Mouse (Mus musculus): Measurements from ENCODE around the gene Creb3. TPM values are rescaled to one million over a fixed set of nuclear protein-coding genes. Genes with fewer than 3 reads are reported as not detected.

The Creb3 gene
- total and polyA plus RNA-seq, 2 experiments from 2014 or later: 50.4 to 85.2 TPM

DNA sequence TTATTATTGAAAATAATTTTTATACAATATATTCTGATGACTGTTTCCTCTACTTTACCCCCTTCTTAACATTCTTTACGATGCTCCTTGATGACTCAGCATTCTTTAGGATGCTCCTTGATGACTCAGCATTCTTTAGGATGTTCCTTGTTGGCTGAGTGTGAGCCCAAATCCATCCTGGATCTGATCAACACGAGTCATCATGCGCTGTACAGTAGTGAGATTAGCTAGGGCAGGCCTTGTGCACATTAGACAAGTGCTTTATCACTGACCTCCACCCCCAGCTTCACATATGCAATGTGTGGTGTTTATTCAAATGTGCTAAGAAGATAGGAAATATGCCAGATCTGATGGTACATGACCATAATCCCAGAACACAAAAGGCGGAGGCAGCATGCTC is 36.1 kb downstream of the Creb3 start:
- Histone ChIP-seq H3K27ac (ENCODE audit: low read depth, low read length) (no peak overlapping the region), H3K4me1 (ENCODE audit: insufficient read depth, low read length) (no peaks in the 10 kb centered on the region), H3K9me3 (ENCODE audit: low read length) (no peaks in the 10 kb centered on the region), H3K4me2 (ENCODE audit: low read depth, low read length, poor library complexity, severe bottlenecking) (no peak overlapping the region), H3K36me3 (ENCODE audit: insufficient read depth, low read length) (no peaks in the 10 kb centered on the region), H3K27me3 (ENCODE audit: insufficient read depth, low read length) (no peaks in the 10 kb centered on the region), H3K4me3 (ENCODE audit: low read depth, low read length) (no peak overlapping the region), H3K9ac (replicated peaks; ENCODE audit: low read length, poor library complexity, severe bottlenecking) (no peak overlapping the region)
- no peak for DNase-seq (ENCODE audit: low spot score)
- no peak for TF ChIP-seq CTCF (IDR thresholded peaks at IDR 0.05)
- WGBS: 82% methylated on average over 4 of the region's 4 CpGs
- ATAC-seq (ENCODE audit: low FRiP score): no peak

DNA sequence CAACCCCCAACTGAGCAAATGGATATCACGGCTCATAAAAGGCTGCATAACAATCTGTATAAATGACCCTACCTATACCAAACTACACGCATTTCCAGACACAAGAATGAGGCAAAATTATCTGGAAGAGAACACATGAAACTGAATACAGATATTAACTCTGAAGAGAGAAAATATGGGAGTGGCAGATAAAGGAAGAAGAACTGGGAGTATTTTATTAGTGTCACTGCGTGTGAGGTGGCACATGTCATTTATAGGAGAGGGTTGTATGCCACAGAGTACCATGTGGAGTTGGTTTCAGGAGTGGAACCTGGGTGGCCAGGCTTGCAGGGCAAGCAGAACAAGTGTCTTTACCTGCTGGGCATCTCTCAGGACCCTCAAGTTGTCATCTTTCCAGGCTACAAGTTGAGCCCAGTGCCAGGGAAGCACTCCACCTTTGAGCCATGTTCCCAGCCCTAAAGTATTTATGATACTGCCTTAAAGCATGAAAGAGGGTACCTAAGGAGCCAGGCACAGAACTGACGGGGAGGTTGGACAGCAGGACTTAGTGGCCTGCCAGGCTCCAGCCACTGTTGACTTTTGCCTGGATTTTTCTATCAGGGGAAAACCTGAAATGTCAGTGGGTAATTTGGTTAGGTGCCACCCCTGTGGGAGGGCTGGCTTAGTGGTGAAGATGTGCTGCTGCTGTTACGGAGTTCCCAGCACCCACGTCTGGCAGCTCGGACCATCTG is 36.7 kb downstream of the Creb3 start:
- Histone ChIP-seq H3K27ac (ENCODE audit: low read depth, low read length) (no peak overlapping the region), H3K27me3 (ENCODE audit: insufficient read depth, low read length) (no peaks in the 10 kb centered on the region), H3K9me3 (ENCODE audit: low read length) (no peaks in the 10 kb centered on the region), H3K4me3 (ENCODE audit: low read depth, low read length) (no peak overlapping the region), H3K4me2 (ENCODE audit: low read depth, low read length, poor library complexity, severe bottlenecking) (no peak overlapping the region), H3K9ac (replicated peaks; ENCODE audit: low read length, poor library complexity, severe bottlenecking) (no peak overlapping the region), H3K36me3 (ENCODE audit: insufficient read depth, low read length) (no peaks in the 10 kb centered on the region), H3K4me1 (ENCODE audit: insufficient read depth, low read length) (no peaks in the 10 kb centered on the region)
- no peak for DNase-seq (ENCODE audit: low spot score)
- TF ChIP-seq CTCF (IDR thresholded peaks at IDR 0.05): no peak
- WGBS: 83% methylated on average over 7 of the region's 7 CpGs
- ATAC-seq (ENCODE audit: low FRiP score): no peak

DNA sequence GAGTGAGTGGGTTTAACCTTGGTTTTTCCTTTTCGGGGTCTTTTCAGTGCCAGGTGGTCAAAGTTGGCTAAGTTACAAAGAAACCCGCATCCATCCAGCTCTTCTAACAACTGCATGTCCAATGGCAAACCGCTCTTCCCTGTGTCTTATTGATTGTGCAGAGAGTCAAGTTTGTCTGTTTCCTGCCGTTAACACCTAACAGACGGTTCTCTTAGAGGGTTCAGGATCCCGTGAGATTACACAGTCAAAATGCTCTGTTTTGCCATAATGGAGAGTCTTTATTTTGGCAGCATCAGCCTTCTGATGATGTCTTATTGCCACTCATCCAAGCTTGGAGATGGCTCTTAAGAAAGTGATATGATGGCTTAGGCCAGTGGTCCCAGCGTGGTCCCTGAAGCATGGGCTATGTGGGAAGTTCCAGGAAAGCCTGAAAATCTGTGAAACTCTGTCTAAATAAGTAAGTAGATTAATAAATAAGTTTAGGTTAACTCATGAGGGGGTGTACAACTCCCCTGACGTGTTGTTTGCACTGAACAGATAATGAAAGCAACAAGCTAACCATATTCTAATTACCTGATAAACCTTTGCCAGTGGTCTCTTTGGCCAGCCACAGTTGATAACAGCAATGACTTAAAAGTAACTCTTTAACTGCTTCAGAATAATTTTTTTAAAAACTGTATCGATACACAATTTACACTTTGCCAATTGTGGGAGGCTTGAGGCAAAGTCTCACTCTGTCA is 38.2 kb downstream of the Creb3 start:
- TF ChIP-seq CTCF (IDR thresholded peaks at IDR 0.05): no peak

DNA sequence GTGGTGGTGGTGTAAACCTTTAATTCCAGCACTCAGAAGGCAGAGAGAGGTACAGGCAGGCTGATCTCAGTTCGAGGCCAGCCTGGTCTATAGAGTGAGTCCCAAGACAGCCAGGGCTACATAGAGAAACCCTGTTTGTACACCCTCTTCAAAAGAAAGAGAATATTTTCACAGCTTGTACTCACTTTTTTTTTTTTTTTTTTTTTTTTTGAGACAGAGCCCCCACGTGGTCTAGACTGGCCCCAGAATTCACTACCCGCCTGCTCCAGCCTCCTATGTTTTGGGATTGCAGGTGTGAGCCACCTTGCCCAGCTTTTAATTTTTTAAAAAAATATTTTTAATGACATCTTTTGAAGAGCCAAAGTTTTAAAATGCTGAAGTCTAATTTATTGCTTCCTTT is 42.0 kb downstream of the Creb3 start:
- Histone ChIP-seq H3K27ac (ENCODE audit: low read depth, low read length) (no peak overlapping the region), H3K27me3 (ENCODE audit: insufficient read depth, low read length) (no peaks in the 10 kb centered on the region), H3K36me3 (ENCODE audit: insufficient read depth, low read length) (no peaks in the 10 kb centered on the region), H3K9ac (replicated peaks; ENCODE audit: low read length, poor library complexity, severe bottlenecking) (no peak overlapping the region), H3K4me3 (ENCODE audit: low read depth, low read length) (no peak overlapping the region), H3K4me2 (ENCODE audit: low read depth, low read length, poor library complexity, severe bottlenecking) (no peak overlapping the region), H3K9me3 (ENCODE audit: low read length) (no peaks in the 10 kb centered on the region), H3K4me1 (ENCODE audit: insufficient read depth, low read length) (no peaks in the 10 kb centered on the region)
- 71% methylated on average over 3 of the region's 3 CpGs for WGBS
- DNase-seq (ENCODE audit: low spot score) (no peak), ATAC-seq (ENCODE audit: low FRiP score) (no peak)
- TF ChIP-seq CTCF (IDR thresholded peaks at IDR 0.05): no peak

More for the DNA sequence above, 38.2 kb downstream of the Creb3 start:
- Histone ChIP-seq H3K9me3 (ENCODE audit: low read length) (no peaks in the 10 kb centered on the region), H3K4me1 (ENCODE audit: insufficient read depth, low read length) (no peaks in the 10 kb centered on the region), H3K9ac (replicated peaks; ENCODE audit: low read length, poor library complexity, severe bottlenecking) (no peak overlapping the region), H3K4me2 (ENCODE audit: low read depth, low read length, poor library complexity, severe bottlenecking) (no peak overlapping the region), H3K36me3 (ENCODE audit: insufficient read depth, low read length) (no peaks in the 10 kb centered on the region), H3K27me3 (ENCODE audit: insufficient read depth, low read length) (no peaks in the 10 kb centered on the region), H3K27ac (ENCODE audit: low read depth, low read length) (no peak overlapping the region), H3K4me3 (ENCODE audit: low read depth, low read length) (no peak overlapping the region)
- no peak for DNase-seq (ENCODE audit: low spot score)
- no peak for ATAC-seq (ENCODE audit: low FRiP score)
- 83% methylated on average over 9 of the region's 9 CpGs for WGBS

DNA sequence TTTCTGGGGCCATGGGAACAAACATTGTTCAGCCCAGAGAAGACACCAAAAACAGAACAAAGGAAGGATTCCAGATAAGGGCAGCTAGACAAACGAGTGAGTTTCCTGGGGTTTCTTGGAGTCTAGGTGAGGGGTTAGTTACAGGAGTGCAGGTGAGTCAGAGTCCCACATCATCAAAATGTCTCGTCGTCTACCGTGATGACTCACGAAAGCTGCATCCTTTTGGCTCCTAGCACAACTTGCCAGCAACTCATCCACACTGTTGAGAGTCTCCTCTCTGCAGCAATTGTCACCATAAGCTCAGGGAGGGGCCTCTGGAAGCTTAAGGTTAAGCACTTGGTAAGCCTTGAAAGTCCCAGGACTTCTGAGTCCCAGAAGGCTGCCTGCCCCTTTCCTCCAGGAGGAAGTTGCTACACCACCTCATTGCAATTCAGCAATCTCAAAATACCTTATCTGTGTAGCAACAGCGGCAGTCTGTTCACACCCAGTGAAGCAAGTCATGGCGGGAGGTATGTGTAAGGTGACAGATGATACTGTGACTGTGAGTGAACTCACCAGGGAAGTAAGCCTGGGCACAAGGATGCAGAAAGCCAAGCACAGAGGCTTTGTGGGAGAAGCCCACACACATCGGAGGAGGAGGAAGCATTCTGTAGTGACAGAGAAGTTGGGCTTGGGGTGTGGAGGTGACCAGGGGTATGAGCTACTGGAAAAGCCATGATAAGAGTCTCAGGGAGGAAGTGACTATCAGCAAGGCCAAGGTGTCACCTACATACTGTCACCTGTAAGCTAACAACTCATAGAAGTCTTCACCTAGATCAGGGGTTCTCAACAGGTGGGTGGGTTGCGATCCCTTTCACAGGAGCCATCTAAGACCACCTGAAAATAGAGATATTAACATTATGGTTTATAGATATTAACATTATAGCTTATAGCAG is 42.9 kb downstream of the Creb3 start:
- H3K9ac ChIP-seq (replicated peaks; ENCODE audit: low read length, poor library complexity, severe bottlenecking): no peak overlapping the region
- H3K36me3 ChIP-seq (ENCODE audit: insufficient read depth, low read length): no peaks in the 10 kb centered on the region
- no peak overlapping the region for H3K4me2 ChIP-seq (ENCODE audit: low read depth, low read length, poor library complexity, severe bottlenecking)
- WGBS: 77% methylated on average over 9 of the region's 9 CpGs
- H3K27ac ChIP-seq (ENCODE audit: low read depth, low read length): no peak overlapping the region
- no peaks in the 10 kb centered on the region for H3K9me3 ChIP-seq (ENCODE audit: low read length)
- no peak for DNase-seq (ENCODE audit: low spot score)
- no peak for TF ChIP-seq CTCF (IDR thresholded peaks at IDR 0.05)
- no peak for ATAC-seq (ENCODE audit: low FRiP score)
- H3K4me3 ChIP-seq (ENCODE audit: low read depth, low read length): no peak overlapping the region
- no peaks in the 10 kb centered on the region for H3K4me1 ChIP-seq (ENCODE audit: insufficient read depth, low read length)
- H3K27me3 ChIP-seq (ENCODE audit: insufficient read depth, low read length): no peaks in the 10 kb centered on the region

All from midbrain, postnatal 0 days (tissue).